Mouse (Mus musculus): Measurements from ENCODE around the gene Tsen54. TPM values are rescaled to one million over a fixed set of nuclear protein-coding genes. Genes with fewer than 3 reads are reported as not detected.

The Tsen54 gene
- polyA plus RNA-seq, 1 experiment from 2014 or later, result 28.1 TPM

DNA sequence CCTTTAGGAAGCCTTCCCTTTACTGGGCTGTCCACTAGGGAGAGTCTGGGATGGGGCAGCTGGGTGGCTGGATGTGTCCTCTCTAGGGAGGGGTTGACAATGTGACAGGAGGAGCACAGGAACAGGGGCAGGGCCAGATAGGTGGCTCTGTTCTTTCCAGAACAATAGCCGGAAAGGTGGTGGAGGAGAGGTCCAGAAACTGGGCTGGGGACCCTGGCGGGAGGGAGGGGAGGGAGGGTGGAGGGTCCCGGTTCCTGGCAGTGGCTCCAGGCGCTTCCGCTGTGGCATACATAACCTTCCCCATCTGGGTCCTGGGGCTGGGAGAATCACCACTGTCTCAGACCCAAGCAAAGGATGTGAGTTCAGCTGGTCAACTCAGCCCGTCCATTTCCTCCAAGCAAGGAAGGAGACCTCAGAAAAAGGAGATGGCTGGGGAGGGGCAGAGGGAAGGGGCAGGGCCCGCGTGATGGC, 5.2 kb upstream of the Tsen54 start:
- no peaks in the 10 kb centered on the region for H3K27me3 ChIP-seq (ENCODE audit: control insufficient read depth, insufficient read depth, low read length)
- H3K27ac ChIP-seq (ENCODE audit: low read length), result peak overlapping the region; percentile 71
- no peak for ATAC-seq (ENCODE audit: insufficient read depth, low FRiP score)
- peak overlapping the region; percentile 34 for H3K9ac ChIP-seq (ENCODE audit: low read length)
- peaks cover 55% of the 10 kb centered on the region for H3K4me1 ChIP-seq (ENCODE audit: control insufficient read depth, insufficient read depth, low read length)
- peak overlapping the region; percentile 89 for H3K4me2 ChIP-seq (ENCODE audit: low read depth, low read length)
- H3K4me3 ChIP-seq (replicated peaks; ENCODE audit: low read length), result 0 out of 2 replicates have a peak overlapping the region, but pooled peaks have one; percentile 5
- WGBS, result 56% methylated on average over 8 of the region's 8 CpGs
- H3K9me3 ChIP-seq (replicated peaks; ENCODE audit: control insufficient read depth, low read length), result no peaks in the 10 kb centered on the region
- peaks cover 4% of the 10 kb centered on the region; the same call in 1 of the 2 replicates for H3K36me3 ChIP-seq (ENCODE audit: control insufficient read depth, insufficient read depth, low read length)

- peak overlapping the region; percentile 71 for H3K27ac ChIP-seq (ENCODE audit: low read length)
- 42% methylated on average over 14 of the region's 14 CpGs for WGBS
- H3K4me1 ChIP-seq (ENCODE audit: control insufficient read depth, insufficient read depth, low read length), result peaks cover 58% of the 10 kb centered on the region
- no peaks in the 10 kb centered on the region for H3K36me3 ChIP-seq (ENCODE audit: control insufficient read depth, insufficient read depth, low read length)
- H3K9ac ChIP-seq (ENCODE audit: low read length), result peak overlapping the region; percentile 93
- no peaks in the 10 kb centered on the region for H3K27me3 ChIP-seq (ENCODE audit: control insufficient read depth, insufficient read depth, low read length)
- H3K9me3 ChIP-seq (replicated peaks; ENCODE audit: control insufficient read depth, low read length), result no peaks in the 10 kb centered on the region
- H3K4me3 ChIP-seq (replicated peaks; ENCODE audit: low read length), result peak overlapping the region; percentile 92
- no peak for ATAC-seq (ENCODE audit: insufficient read depth, low FRiP score)
- peak overlapping the region; percentile 89 for H3K4me2 ChIP-seq (ENCODE audit: low read depth, low read length)
Measured at GRCm38 (mm10) chr11:115810377-115810776, 4.1 kb upstream of the Tsen54 start.

GRCm38 (mm10) chr11:115811381-115812093, 3.0 kb upstream of the Tsen54 start:
- Histone ChIP-seq H3K36me3 (ENCODE audit: control insufficient read depth, insufficient read depth, low read length) (no peaks in the 10 kb centered on the region), H3K27ac (ENCODE audit: low read length) (peak overlapping the region; percentile 78; the same call in 1 of the 2 replicates), H3K9me3 (replicated peaks; ENCODE audit: control insufficient read depth, low read length) (no peaks in the 10 kb centered on the region), H3K27me3 (ENCODE audit: control insufficient read depth, insufficient read depth, low read length) (no peaks in the 10 kb centered on the region), H3K9ac (ENCODE audit: low read length) (peak overlapping the region; percentile 93), H3K4me3 (replicated peaks; ENCODE audit: low read length) (peak overlapping the region; percentile 92), H3K4me1 (ENCODE audit: control insufficient read depth, insufficient read depth, low read length) (peaks cover 63% of the 10 kb centered on the region), H3K4me2 (ENCODE audit: low read depth, low read length) (peak overlapping the region; percentile 89)
- ATAC-seq (ENCODE audit: insufficient read depth, low FRiP score), result no peak
- 72% methylated on average over 20 of the region's 20 CpGs for WGBS

- H3K27ac ChIP-seq (ENCODE audit: low read length), result peak overlapping the region; percentile 78; the same call in 1 of the 2 replicates
- H3K9me3 ChIP-seq (replicated peaks; ENCODE audit: control insufficient read depth, low read length), result no peaks in the 10 kb centered on the region
- ATAC-seq (ENCODE audit: insufficient read depth, low FRiP score), result no peak
- H3K27me3 ChIP-seq (ENCODE audit: control insufficient read depth, insufficient read depth, low read length), result no peaks in the 10 kb centered on the region
- 31% methylated on average over 7 of the region's 7 CpGs for WGBS
- peak overlapping the region; percentile 89 for H3K4me2 ChIP-seq (ENCODE audit: low read depth, low read length)
- peaks cover 63% of the 10 kb centered on the region for H3K4me1 ChIP-seq (ENCODE audit: control insufficient read depth, insufficient read depth, low read length)
- H3K36me3 ChIP-seq (ENCODE audit: control insufficient read depth, insufficient read depth, low read length), result no peaks in the 10 kb centered on the region
- peak overlapping the region; percentile 92 for H3K4me3 ChIP-seq (replicated peaks; ENCODE audit: low read length)
- H3K9ac ChIP-seq (ENCODE audit: low read length), result peak overlapping the region; percentile 93
Measured at GRCm38 (mm10) chr11:115812095-115812494, 2.4 kb upstream of the Tsen54 start.

DNA sequence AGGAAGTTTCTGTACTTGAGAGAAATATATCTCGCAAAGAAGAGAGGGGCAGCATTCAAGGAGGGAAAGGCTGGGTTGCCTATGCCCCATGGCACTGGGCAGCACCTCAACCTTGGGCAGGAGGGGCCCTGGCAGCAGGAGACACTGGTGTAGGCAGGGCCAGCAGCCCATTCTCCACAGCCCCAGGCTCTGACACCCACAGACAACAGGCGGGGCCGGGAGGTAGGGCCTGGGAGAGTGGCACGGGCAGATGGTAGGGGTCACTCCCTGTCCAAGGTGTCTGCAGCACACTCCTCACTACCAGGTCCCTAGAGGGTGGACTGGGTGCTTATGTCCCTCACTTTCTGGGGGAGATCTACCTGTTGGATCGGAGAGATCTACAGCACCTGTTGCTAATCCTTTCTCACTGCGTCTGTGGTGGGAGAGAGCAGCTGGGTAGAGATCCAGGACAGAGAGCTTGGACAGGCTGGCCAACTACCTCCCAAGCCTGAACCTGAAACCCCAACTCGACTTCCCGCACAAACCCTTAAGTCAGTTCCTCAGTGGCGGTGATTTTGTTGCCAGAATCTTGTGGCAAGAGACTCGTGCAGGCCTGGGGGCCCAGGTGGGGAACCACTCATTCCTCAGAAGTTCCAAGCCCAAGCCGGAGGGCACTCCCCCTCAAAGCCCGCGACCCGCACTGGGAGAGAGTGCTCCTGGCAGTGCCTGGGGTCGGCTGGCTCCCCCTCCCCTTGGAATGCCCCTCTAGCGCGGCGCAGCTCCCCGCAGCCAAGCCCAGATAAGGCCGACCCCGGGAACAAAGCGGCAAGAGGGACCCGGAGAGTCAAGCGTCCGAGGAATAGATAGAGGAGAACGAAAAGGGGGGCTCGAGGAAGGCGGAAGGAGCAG, 1.7 kb upstream of the Tsen54 start:
- Histone ChIP-seq H3K9ac (ENCODE audit: low read length) (peak overlapping the region; percentile 93), H3K36me3 (ENCODE audit: control insufficient read depth, insufficient read depth, low read length) (no peaks in the 10 kb centered on the region), H3K4me2 (ENCODE audit: low read depth, low read length) (peak overlapping the region; percentile 89), H3K4me1 (ENCODE audit: control insufficient read depth, insufficient read depth, low read length) (peaks cover 58% of the 10 kb centered on the region), H3K27me3 (ENCODE audit: control insufficient read depth, insufficient read depth, low read length) (no peaks in the 10 kb centered on the region), H3K4me3 (replicated peaks; ENCODE audit: low read length) (peak overlapping the region; percentile 92), H3K9me3 (replicated peaks; ENCODE audit: control insufficient read depth, low read length) (no peaks in the 10 kb centered on the region), H3K27ac (ENCODE audit: low read length) (peak overlapping the region; percentile 78)
- 3% methylated on average over 28 of the region's 28 CpGs for WGBS
- ATAC-seq (ENCODE audit: insufficient read depth, low FRiP score), result 0 out of 2 replicates have a peak, but pooled peaks have one; percentile 0

DNA sequence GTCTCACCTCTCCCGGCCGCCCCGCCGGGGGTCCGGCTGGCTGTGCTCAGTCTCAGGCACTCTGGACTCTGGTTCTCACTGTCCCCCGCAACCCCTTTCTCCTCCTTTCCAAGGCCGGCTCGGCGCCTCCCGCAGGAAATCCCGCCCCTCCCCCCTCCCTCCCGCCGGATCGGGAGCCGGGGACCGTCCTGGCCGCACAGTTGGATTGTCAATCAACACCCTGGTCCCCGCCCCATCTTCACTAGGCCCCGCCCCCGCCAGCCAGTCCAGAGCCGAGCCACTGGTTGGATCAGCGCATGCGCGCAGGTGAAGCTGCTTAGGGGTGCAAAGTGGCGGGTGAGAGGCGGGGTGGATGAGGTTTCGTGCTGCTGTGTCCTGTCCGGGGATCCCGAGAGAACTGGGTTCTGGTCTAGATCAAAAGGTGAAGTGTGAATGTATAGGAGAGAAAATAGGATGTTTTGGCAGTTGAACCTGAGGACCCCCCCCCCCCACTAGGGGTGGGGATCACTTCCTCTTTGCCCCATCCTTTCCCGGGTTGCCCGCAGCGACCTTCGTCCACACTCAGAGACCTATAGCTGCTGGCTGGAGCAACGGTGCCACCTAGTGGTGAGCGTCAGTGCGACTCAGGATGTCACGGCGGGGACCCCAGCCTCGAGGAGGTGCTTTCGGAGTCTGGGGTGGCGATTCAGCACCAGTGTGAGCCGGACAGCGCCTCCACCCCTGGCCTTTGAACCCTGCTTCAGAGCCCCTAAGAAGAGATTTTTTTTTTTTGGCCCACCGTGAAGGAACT, 822 bp upstream of the Tsen54 start, which contains the start of gene Caskin2:
TSS of gene Caskin2 (minus strand) at position 133 of the 790 bp plus-strand sequence.
- Histone ChIP-seq H3K9me3 (replicated peaks; ENCODE audit: control insufficient read depth, low read length) (no peaks in the 10 kb centered on the region), H3K4me2 (ENCODE audit: low read depth, low read length) (peak within 1 kb of the TSS; percentile 89), H3K27ac (ENCODE audit: low read length) (peak within 1 kb of the TSS; percentile 78), H3K27me3 (ENCODE audit: control insufficient read depth, insufficient read depth, low read length) (no peaks in the 10 kb centered on the region), H3K9ac (ENCODE audit: low read length) (peak within 1 kb of the TSS; percentile 93), H3K4me3 (replicated peaks; ENCODE audit: low read length) (peak within 1 kb of the TSS; percentile 92), H3K36me3 (ENCODE audit: control insufficient read depth, insufficient read depth, low read length) (no peaks in the 10 kb centered on the region), H3K4me1 (ENCODE audit: control insufficient read depth, insufficient read depth, low read length) (peaks cover 48% of the 10 kb centered on the region)
- under 1% methylated on average over 43 of the region's 44 CpGs for WGBS
- peak; percentile 91 for ATAC-seq (ENCODE audit: insufficient read depth, low FRiP score)

DNA sequence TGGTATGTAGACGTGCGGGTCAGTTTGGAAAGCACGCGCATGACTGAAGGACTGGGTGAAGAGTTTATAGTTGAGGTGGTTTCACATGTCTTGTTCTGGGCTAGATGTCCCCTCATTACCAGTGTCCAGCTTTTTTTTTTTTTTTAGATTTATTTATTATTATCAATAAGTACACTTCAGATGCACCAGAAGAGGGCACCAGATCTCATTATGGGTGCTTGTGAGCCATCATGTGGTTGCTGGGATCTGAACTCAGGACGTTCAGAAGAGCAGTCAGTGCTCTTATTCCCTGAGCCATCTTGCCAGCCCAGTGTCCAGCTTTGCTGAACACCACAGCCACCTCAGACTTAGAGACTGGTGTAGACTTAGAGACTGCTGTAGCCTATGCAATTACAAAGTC, 2.8 kb downstream of the Tsen54 start:
- Histone ChIP-seq H3K4me2 (ENCODE audit: low read depth, low read length) (no peak overlapping the region), H3K36me3 (ENCODE audit: control insufficient read depth, insufficient read depth, low read length) (no peaks in the 10 kb centered on the region), H3K4me3 (replicated peaks; ENCODE audit: low read length) (no peak overlapping the region), H3K9me3 (replicated peaks; ENCODE audit: control insufficient read depth, low read length) (no peaks in the 10 kb centered on the region), H3K27me3 (ENCODE audit: control insufficient read depth, insufficient read depth, low read length) (no peaks in the 10 kb centered on the region), H3K4me1 (ENCODE audit: control insufficient read depth, insufficient read depth, low read length) (peaks cover 13% of the 10 kb centered on the region), H3K27ac (ENCODE audit: low read length) (no peak overlapping the region), H3K9ac (ENCODE audit: low read length) (no peak overlapping the region)
- ATAC-seq (ENCODE audit: insufficient read depth, low FRiP score), result no peak
- WGBS, result 88% methylated on average over 5 of the region's 5 CpGs

GRCm38 (mm10) chr11:115819915-115820623, 5.5 kb downstream of the Tsen54 start:
- H3K27ac ChIP-seq (ENCODE audit: low read length), result no peak overlapping the region
- H3K9ac ChIP-seq (ENCODE audit: low read length), result no peak overlapping the region
- no peaks in the 10 kb centered on the region for H3K36me3 ChIP-seq (ENCODE audit: control insufficient read depth, insufficient read depth, low read length)
- peaks cover 16% of the 10 kb centered on the region; the same call in 1 of the 2 replicates for H3K4me1 ChIP-seq (ENCODE audit: control insufficient read depth, insufficient read depth, low read length)
- 86% methylated on average over 16 of the region's 16 CpGs for WGBS
- H3K4me2 ChIP-seq (ENCODE audit: low read depth, low read length), result no peak overlapping the region
- no peak overlapping the region for H3K4me3 ChIP-seq (replicated peaks; ENCODE audit: low read length)
- H3K27me3 ChIP-seq (ENCODE audit: control insufficient read depth, insufficient read depth, low read length), result peaks cover 7% of the 10 kb centered on the region
- H3K9me3 ChIP-seq (replicated peaks; ENCODE audit: control insufficient read depth, low read length), result no peaks in the 10 kb centered on the region
- no peak for ATAC-seq (ENCODE audit: insufficient read depth, low FRiP score)

All from stomach, embryonic 16.5 days (tissue).